Mouse (Mus musculus) kidney, adult 2 months (tissue): Measurements from ENCODE around the gene Vti1a. TPM values are rescaled to one million over a fixed set of nuclear protein-coding genes. Genes with fewer than 3 reads are reported as not detected.
A peak's percentile ranks its signal among the peaks of the same experiment; 100 is the strongest.

Experiments used
- DNase-seq: peaks from one replicate; pipeline ENCODE4 v3.0.0; 2021
- H3K27ac ChIP-seq: fragments of 200-500 bp; 2 replicates; pipeline ENCODE4 v1.5.1; 2012; ENCODE audit warnings: low read depth, low read length, control low read depth, inconsistent platforms; ENCODE audit not compliant: insufficient read depth
- H3K27me3 ChIP-seq: fragments of 200-500 bp; replicated peaks from 2 replicates; pipeline ENCODE4 v1.6.1; 2012; ENCODE audit warnings: mild to moderate bottlenecking, moderate library complexity, low read length, inconsistent platforms; ENCODE audit not compliant: control insufficient read depth, insufficient read depth
- H3K36me3 ChIP-seq: fragments of 200-500 bp; 2 replicates; pipeline ENCODE4 v1.6.1; 2012; ENCODE audit warnings: mild to moderate bottlenecking, moderate library complexity, low read length, inconsistent platforms; ENCODE audit not compliant: control insufficient read depth, insufficient read depth
- H3K4me1 ChIP-seq: fragments of 200-500 bp; 2 replicates; pipeline ENCODE4 v1.6.1; 2011; ENCODE audit warnings: low read length; ENCODE audit not compliant: control insufficient read depth, insufficient read depth
- H3K4me3 ChIP-seq: fragments of 200-500 bp; 2 replicates; pipeline ENCODE4 v1.5.1; 2011; ENCODE audit warnings: mild to moderate bottlenecking, low read depth, low read length, control low read depth; ENCODE audit not compliant: insufficient read depth
- CTCF ChIP-seq: fragments of 200-500 bp; conservative IDR thresholded peaks from 2 replicates; pipeline ENCODE4 v1.5.1; 2011; ENCODE audit warnings: low read depth, mild to moderate bottlenecking, control low read depth, low read length, moderate library complexity, mixed read lengths; ENCODE audit not compliant: insufficient read depth, insufficient read length
- POLR2A ChIP-seq: fragments of 200-500 bp; IDR thresholded peaks from one replicate; pipeline ENCODE4 v1.6.1; 2011; ENCODE audit warnings: low read depth, low read length, control low read depth
- WGBS: fragments of 180-500 bp; shearing (Covaris S2); methylation state at CpG from one replicate; pipeline ENCODE4 v1.1.7; 2018; 5-methylcytosine and 5-hydroxymethylcytosine counted together
- polyA plus RNA-seq: library from polyadenylated mRNA; depleted of rRNA; stranded (reverse); fragments of >200 nt; gene quantifications from 2 replicates; pipeline ENCODE4 v1.2.3, GENCODE M21; 2012

The Vti1a gene
- polyA plus RNA-seq, 1 experiment, result 15.7 TPM

DNA sequence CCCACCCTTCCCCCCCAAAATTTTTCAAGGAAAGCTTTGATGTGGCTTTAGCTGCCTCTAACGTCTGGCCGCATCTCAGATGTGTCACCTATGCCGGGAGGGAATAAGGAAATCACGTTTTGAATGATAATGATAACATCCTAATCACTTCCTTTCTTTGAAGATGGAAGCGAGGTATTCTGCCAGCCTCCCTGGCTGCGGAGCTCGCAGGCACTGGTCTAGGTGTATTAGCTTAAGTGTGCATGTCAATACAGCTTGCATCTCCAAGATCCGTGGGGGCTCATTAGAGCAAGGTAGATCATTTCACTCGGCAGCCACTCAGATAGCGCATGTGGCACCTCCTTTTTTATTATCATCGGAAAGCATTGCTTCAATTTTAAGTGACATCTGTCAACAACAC is 74.2 kb downstream of the Vti1a start:
- Histone ChIP-seq H3K27me3 (no peaks in the 10 kb centered on the region), H3K36me3 (0 out of 2 replicates have a peak, but pooled peaks cover 2% of the 10 kb centered on the region), H3K4me3 (no peak overlapping the region), H3K27ac (no peak overlapping the region), H3K4me1 (no peaks in the 10 kb centered on the region)
- TF ChIP-seq CTCF, result no peak
- no peak for TF ChIP-seq POLR2A
- 77% methylated on average over 11 of the region's 11 CpGs for WGBS
- no peak for DNase-seq

DNA sequence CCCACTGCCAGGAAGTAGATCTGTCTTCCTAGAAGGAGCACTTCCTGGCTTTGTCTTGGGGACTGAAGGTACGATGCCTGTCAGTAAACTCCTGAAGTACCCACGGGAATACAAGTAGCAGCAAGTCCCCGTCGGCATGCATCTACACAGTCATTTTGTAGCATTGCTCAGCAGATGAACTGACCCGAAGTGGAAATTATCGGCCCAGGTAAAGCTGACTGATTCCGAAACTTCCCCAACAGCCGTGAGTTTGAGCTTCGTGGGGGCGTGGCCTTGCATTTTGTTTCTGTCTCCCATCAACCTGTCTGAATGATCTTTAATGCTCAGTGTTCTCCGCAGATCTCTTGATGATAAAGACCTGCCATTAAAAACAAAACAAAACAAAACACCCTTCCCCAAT is 85.5 kb downstream of the Vti1a start:
- Histone ChIP-seq H3K27ac (no peak overlapping the region), H3K4me3 (no peak overlapping the region), H3K4me1 (no peaks in the 10 kb centered on the region), H3K27me3 (no peaks in the 10 kb centered on the region), H3K36me3 (peaks cover 1% of the 10 kb centered on the region; the same call in 1 of the 2 replicates)
- TF ChIP-seq POLR2A (no peak), CTCF (no peak)
- 76% methylated on average over 11 of the region's 11 CpGs for WGBS
- DNase-seq, result no peak

DNA sequence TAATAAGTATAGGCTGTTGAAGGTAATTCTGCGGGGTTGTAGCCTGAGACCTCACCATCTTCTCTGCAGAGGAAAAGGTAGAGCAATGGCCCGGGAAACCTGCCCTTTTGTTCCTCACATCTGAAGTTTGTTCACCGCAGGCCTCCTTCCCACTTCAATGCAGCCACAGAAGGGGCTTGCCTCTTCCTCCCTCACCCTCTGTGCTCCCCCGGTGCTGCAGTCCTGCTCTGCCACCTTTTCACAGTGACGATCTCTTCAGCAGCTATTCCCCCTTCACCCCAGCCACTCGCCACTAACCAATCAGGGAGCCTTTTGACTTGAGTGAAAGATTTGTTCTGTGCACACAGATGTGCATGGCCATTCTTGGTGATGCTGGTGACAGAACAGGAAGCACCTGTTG is 92.4 kb downstream of the Vti1a start:
- Histone ChIP-seq H3K27me3 (no peaks in the 10 kb centered on the region), H3K4me1 (no peaks in the 10 kb centered on the region), H3K36me3 (no peaks in the 10 kb centered on the region), H3K27ac (no peak overlapping the region), H3K4me3 (no peak overlapping the region)
- DNase-seq, result no peak
- TF ChIP-seq CTCF, result no peak
- no peak for TF ChIP-seq POLR2A
- WGBS, result 71% methylated on average over 6 of the region's 6 CpGs

DNA sequence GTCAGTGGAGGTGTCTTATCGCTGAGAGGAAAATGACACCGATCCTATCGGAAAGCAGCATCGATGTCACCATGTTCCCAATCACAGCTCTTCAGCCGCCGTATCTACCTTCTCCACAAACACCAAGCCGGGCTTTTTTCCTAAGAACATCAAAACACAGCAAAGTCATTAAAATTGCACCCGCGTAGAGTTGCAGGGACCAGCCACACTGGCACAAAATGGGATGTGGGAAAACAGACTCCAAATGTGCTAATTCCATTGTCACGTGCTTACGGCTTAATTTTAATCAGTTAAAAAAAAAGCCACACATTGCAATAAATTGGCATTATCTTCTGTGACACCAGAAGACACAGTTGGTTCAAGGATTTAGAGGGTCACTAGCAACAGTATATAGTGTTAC is 95.3 kb downstream of the Vti1a start:
- Histone ChIP-seq H3K27ac (no peak overlapping the region), H3K4me1 (no peaks in the 10 kb centered on the region), H3K27me3 (no peaks in the 10 kb centered on the region), H3K4me3 (no peak overlapping the region), H3K36me3 (no peaks in the 10 kb centered on the region)
- TF ChIP-seq CTCF, result no peak
- TF ChIP-seq POLR2A, result no peak
- no peak for DNase-seq
- WGBS, result 92% methylated on average over 11 of the region's 11 CpGs

DNA sequence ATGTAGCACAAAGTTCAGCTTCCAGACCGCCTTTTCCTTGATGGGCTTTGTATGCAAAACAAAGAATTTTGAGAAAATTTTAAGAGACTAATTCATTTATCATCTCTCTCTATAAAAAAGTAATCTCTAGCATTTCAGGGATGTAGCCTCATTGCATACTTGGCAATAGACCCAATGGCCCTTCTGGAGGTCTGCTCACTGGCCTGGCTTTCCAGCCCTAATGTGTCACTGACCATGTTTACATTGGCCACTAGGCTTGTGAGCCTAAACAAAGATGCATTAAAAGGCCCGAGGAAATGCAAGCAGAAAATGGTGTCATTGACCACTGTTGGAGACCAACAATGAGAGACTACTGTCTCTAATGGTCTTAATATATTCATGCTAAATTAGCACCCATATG is 95.8 kb downstream of the Vti1a start:
- no peak for TF ChIP-seq POLR2A
- no peak for TF ChIP-seq CTCF
- H3K27ac ChIP-seq, result no peak overlapping the region
- no peaks in the 10 kb centered on the region for H3K4me1 ChIP-seq
- H3K27me3 ChIP-seq, result no peaks in the 10 kb centered on the region
- no peak overlapping the region for H3K4me3 ChIP-seq
- no peaks in the 10 kb centered on the region for H3K36me3 ChIP-seq
- peak; percentile 5 for DNase-seq
- 52% methylated on average over 2 of the region's 2 CpGs for WGBS

DNA sequence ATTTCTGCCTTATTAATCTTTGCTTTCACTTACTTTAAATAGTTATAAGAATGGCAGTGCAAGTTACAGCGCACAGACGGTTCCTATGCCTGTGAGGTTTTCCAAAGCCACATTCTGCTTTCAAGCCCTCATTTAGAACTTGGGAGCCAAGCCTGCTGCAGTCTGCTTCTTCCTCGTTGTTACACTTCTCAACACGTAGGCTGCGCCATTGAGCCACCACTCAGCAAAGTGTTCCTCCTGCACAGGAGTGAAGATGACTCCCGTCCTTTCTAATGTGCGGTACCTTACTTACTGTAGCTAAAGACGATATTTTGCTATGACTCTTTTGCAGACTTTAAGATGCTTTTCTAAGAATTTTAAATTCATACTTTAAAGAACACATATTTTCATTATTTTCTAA is 98.0 kb downstream of the Vti1a start:
- peak; percentile 91 for TF ChIP-seq CTCF
- TF ChIP-seq POLR2A, result no peak
- peak; percentile 46 for DNase-seq
- WGBS, result 37% methylated on average over 8 of the region's 8 CpGs

DNA sequence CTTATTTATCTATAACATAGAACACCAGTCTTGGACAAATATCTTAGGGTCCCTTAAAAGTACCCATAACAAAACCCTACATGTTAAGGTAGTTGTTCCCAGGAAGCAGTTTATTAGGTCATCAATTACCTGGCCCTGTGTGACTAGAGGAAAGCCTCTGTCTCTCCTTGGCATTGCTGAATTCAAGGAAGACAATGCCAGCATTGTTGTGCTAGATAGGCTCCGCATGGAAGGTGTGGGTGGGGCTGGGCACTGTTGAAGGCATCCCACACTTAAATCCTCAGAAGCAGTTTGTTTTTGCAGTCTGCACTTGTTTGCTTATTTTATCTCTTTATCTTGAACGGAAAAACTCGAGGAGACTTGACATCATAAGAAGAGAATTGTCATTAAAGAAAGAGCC is 102.7 kb downstream of the Vti1a start:
- no peak for TF ChIP-seq POLR2A
- H3K27ac ChIP-seq, result no peak overlapping the region
- H3K4me3 ChIP-seq, result no peak overlapping the region
- H3K36me3 ChIP-seq, result no peaks in the 10 kb centered on the region
- H3K4me1 ChIP-seq, result no peaks in the 10 kb centered on the region
- H3K27me3 ChIP-seq, result no peaks in the 10 kb centered on the region
- 71% methylated on average over 3 of the region's 3 CpGs for WGBS
- DNase-seq, result no peak

More for the DNA sequence above, 98.0 kb downstream of the Vti1a start:
- Histone ChIP-seq H3K36me3 (no peaks in the 10 kb centered on the region), H3K4me3 (no peak overlapping the region), H3K4me1 (no peaks in the 10 kb centered on the region), H3K27me3 (no peaks in the 10 kb centered on the region), H3K27ac (no peak overlapping the region)

DNA sequence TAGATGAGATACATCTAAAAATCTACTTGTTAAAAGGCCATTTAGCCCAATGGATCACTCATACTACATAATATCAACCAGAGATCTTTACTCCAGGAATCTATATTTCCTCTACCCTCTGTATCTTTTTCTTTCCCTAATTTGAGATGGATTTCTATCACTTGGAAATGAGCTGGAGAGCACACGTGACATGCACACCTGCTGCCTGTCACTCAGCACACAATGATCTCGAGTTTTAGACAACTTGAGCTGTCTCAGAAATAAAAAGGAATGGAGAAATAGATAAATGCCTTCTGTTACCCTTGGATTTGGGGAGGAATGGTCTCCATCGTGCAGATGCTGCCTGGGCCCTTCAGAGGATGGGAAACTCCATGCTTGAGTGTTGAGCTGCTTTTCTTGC is 103.9 kb downstream of the Vti1a start:
- H3K27ac ChIP-seq, result no peak overlapping the region
- no peak for DNase-seq
- no peak overlapping the region for H3K4me3 ChIP-seq
- H3K36me3 ChIP-seq, result no peaks in the 10 kb centered on the region
- H3K4me1 ChIP-seq, result no peaks in the 10 kb centered on the region
- H3K27me3 ChIP-seq, result no peaks in the 10 kb centered on the region
- TF ChIP-seq CTCF, result no peak
- TF ChIP-seq POLR2A, result no peak
- 88% methylated on average over 3 of the region's 3 CpGs for WGBS
